Mouse (Mus musculus): ENCODE measurements at regions not wholly inside any gene's neighbourhood (a gene's known extent, or its start where the extent isn't known, plus 50 kb on each side); places are given as distances from the start of the nearest gene placed in this dataset.
A peak's percentile ranks its signal among the peaks of the same experiment; 100 is the strongest.

DNA sequence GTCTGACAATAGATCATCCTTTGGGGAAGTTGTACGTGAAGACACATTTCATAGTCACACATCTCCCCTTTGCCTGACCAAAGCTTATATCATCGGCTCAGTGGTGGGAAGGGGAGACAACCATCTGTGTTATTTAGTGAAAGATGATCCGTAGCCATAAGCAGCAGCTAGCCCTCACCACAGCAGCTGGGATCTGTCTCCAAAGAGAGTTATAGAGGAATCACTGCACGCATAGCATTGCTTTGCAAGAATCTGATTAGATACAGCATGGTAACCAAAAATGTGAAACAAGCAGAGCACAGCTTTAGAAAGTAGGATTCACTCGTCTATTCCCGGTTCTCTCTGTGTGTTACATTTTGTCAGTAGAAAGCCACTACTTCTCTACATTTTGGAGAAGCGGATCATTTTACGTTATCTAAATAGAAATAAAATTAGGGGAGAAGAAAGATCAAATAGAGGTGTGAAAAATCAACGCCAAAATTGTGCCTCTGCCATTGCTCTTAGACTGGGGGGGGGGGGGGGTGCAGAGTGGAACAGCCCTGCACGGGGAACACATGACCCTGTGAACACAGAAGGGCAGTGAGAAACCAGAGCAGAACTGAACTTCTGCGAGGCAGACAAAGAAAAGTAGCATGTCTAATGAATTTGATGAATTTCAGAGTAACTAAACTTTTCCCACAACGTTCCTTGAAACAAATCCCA is 108.7 kb upstream of the Acvr2a start:
- no peak for DNase-seq
- intact Hi-C loops (cut with DNase I) = no loop called here

DNA sequence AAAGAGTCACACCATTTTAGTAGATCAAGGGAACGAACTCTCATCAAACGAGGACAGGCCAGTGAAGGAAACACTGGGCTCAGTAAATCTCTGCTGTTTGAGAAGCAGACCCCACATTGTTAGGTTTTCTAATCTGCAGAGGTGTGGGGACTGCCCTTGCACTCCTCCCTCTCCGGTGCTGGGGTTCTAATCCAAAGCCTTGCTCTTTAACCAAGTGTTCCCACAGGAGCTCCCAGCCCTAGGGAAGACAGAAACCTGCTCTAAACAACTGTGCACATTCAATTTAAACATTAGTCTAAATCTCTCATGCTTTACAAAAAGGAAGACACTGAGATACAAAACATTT is 108.1 kb upstream of the Acvr2a start:
- DNase-seq = no peak
- intact Hi-C loops (cut with DNase I) = no loop called here

DNA sequence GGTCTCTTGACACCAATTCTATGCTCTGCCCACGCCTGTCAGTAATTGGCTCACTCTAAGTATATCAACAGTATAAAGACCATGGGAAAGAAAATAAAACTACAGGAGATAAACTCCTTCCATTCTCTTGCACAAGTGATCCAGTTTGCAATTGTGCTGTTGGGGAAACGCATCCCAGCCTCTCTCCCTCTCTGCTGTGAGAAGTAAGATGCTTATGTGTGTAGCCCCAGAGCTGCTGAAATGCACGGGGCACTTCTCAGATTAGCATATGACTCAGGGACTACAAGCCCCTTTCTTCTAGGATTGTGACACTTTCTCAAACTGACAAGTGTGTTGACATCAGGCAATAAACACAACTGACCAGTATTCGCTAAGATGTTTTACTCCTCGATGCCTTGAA is 107.7 kb upstream of the Acvr2a start:
- intact Hi-C loops (cut with DNase I) = no loop called here
- DNase-seq = no peak

DNA sequence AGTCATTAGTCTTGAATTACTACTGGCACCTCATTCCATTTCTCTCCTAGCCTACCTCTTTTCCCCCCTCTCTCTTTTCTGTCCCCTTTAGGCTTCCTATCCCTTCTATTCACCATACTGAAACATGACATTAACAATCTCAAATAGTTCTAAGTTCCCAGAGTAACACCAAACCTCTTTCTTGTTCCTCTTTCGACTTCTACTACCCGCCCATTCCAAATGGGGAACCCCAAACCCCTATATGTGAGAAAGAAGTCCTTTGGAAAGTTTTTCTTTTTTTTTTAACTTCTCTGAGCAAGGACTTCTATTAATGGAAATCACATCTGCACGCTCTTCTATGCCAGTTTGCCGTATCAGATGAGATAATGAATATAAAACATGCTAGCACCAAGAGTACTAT is 97.7 kb upstream of the Acvr2a start:
- DNase-seq = no peak
- intact Hi-C loops (cut with DNase I) = loop anchor here (10.0 kb wide), 1 partner anchor 1221 kb away; no protein-coding TSS in a partner anchor

GRCm38 (mm10) chr2:48717770-48718169 is 96.1 kb upstream of the Acvr2a start:
- no peak for DNase-seq
- intact Hi-C loops (cut with DNase I) = loop anchor here (10.0 kb wide), 1 partner anchor 1223 kb away; no protein-coding TSS in a partner anchor

DNA sequence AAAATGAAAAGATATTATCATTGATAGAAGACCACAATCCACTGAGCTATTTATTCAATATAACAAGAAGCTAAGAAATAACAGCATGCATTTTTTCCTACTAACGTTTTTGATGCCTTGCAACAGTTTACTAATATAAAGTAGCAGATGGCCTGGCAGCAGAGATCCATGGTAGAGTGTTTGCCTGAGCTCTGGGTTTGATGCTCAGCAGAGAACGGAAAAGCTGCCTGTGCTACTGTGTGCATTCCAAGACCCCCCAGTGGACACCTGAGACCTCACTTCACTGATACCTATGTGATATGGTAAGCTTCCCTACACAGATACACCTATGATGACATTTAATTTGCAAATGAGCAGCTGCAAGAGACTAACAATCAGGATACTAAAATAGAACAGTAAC is 95.6 kb upstream of the Acvr2a start:
- DNase-seq = no peak
- intact Hi-C loops (cut with DNase I) = loop anchor here (10.0 kb wide), 1 partner anchor 1223 kb away; no protein-coding TSS in a partner anchor

GRCm38 (mm10) chr2:48730780-48731179 is 83.1 kb upstream of the Acvr2a start:
- intact Hi-C loops (cut with DNase I) = loop anchor here (10.0 kb wide), 1 partner anchor 176 kb away; no protein-coding TSS in a partner anchor

DNA sequence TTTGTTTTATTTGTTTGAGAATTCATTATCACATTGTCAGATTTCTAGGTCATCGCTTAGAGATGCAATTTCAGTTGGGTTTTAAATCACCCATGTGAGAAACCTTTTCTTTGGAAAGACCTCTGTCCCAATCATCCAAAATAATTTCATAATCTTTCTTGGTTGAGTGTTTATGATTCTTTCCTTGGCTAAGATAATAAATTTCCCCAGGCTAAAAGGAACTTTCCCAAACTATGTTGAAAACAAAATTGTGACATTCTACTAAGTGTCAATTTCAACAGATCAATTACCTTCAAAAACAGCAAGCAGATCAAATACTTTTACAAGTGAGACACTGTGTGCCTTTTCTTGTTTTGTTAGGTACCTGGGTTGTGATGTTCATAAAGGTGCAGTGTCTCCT is 80.0 kb upstream of the Acvr2a start:
- no peak for DNase-seq
- intact Hi-C loops (cut with DNase I) = loop anchor here (10.0 kb wide), 1 partner anchor 179 kb away; no protein-coding TSS in a partner anchor

More at GRCm38 (mm10) chr2:48730780-48731179, 83.1 kb upstream of the Acvr2a start:
- no peak for DNase-seq

GRCm38 (mm10) chr2:48734521-48734920 is 79.4 kb upstream of the Acvr2a start:
- intact Hi-C loops (cut with DNase I) = loop anchor here (10.0 kb wide), 1 partner anchor 180 kb away; no protein-coding TSS in a partner anchor
- DNase-seq = peak; percentile 3 to 5

DNA sequence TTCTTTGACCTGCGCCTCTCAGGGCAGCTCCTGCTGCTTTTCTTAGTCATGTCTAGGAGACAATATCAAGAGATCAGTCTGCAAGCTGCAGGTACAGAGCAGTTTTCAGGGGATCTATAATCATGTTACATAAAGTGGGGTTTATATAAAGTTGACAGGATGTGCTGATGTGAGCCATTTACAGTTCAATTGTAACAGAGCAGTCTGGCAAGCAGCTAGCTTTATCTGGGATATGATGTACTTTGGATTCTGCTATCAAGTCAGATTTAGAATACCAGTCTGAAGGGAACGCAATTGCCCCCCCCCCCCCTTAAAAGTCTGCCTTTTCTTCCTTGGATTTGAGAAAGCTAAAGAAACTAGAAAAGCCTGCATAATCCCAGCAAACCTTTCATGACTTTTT is 77.6 kb upstream of the Acvr2a start:
- no peak for DNase-seq
- intact Hi-C loops (cut with DNase I) = loop anchor here (10.0 kb wide), 1 partner anchor 182 kb away; no protein-coding TSS in a partner anchor

Data from heart, postnatal 36 days (tissue).